Mouse (Mus musculus) stomach, postnatal 0 days (tissue): ENCODE measurements around the gene Nrip3. TPM values are rescaled to one million over a fixed set of nuclear protein-coding genes. Genes with fewer than 3 reads are reported as not detected.

Experiments used
- ATAC-seq: fragments of 200-750 bp; cut with Nextera tagmentation; 2 replicates; pipeline ENCODE4 v1.8.0; 2017; ENCODE audit not compliant: low FRiP score, low TSS enrichment
- DNase-seq: peaks from one replicate; pipeline ENCODE4 v3.0.0-alpha.2; 2016; ENCODE audit warnings: low spot score
- H3K27ac ChIP-seq: fragments of 300-500 bp; sonication (generic); replicated peaks from 2 replicates; pipeline ENCODE4 v1.5.1; 2014; ENCODE audit warnings: mild to moderate bottlenecking, control low read depth
- H3K27me3 ChIP-seq: fragments of 300-500 bp; sonication (generic); 2 replicates; pipeline ENCODE4 v1.6.1; 2014; ENCODE audit warnings: low read length; ENCODE audit not compliant: control insufficient read depth, insufficient read depth
- H3K36me3 ChIP-seq: fragments of 300-500 bp; sonication (generic); 2 replicates; pipeline ENCODE4 v1.6.1; 2014; ENCODE audit warnings: low read length, mixed read lengths; ENCODE audit not compliant: control insufficient read depth, insufficient read depth
- H3K4me1 ChIP-seq: fragments of 300-500 bp; sonication (generic); replicated peaks from 2 replicates; pipeline ENCODE4 v1.6.1; 2014; ENCODE audit warnings: antibody characterized with exemption; ENCODE audit not compliant: control insufficient read depth, insufficient read depth
- H3K4me2 ChIP-seq: fragments of 300-500 bp; sonication (generic); replicated peaks from 2 replicates; pipeline ENCODE4 v1.6.1; 2014; ENCODE audit warnings: low read depth, mild to moderate bottlenecking, control low read depth, moderate library complexity
- H3K4me3 ChIP-seq: fragments of 300-500 bp; sonication (generic); 2 replicates; pipeline ENCODE4 v1.5.1; 2014; ENCODE audit warnings: low read depth, low read length, control low read depth
- H3K9ac ChIP-seq: fragments of 300-500 bp; sonication (generic); 2 replicates; pipeline ENCODE4 v1.6.1; 2014; ENCODE audit warnings: mild to moderate bottlenecking, low read length, control low read depth, mixed read lengths
- H3K9me3 ChIP-seq: fragments of 300-500 bp; sonication (generic); 2 replicates; pipeline ENCODE4 v1.6.1; 2016; ENCODE audit warnings: low read length; ENCODE audit not compliant: control insufficient read depth
- CTCF ChIP-seq: IDR thresholded peaks from 2 replicates; pipeline ENCODE4 v1.5.1; 2016; ENCODE audit warnings: antibody characterized with exemption, low read depth, mild to moderate bottlenecking, moderate library complexity
- EP300 ChIP-seq: optimal IDR thresholded peaks from 2 replicates; pipeline ENCODE3; 2016; ENCODE audit warnings: antibody characterized with exemption
- WGBS: fragments of 180-500 bp; shearing (Covaris S2); extraction: QIAGEN DNeasy Blood & Tissue Kit; methylation state at CpG from one replicate; pipeline ENCODE4 v1.1.7; 2014; 5-methylcytosine and 5-hydroxymethylcytosine counted together
- polyA plus RNA-seq: library from polyadenylated mRNA; unstranded; fragments of >200 nt; fragmentation: Nextera tagmentation; extraction: Ambion mirVana; gene quantifications from 2 replicates; pipeline ENCODE4 v1.2.1, GENCODE M21; 2015

The Nrip3 gene
- polyA plus RNA-seq, 1 experiment from 2014 or later: 0.63 TPM

- Histone ChIP-seq H3K4me3 (no peak overlapping the region), H3K4me2 (no peak overlapping the region), H3K36me3 (peaks cover 16% of the 10 kb centered on the region; the same call in 1 of the 2 replicates), H3K9ac (no peak overlapping the region), H3K27ac (0 out of 2 replicates have a peak overlapping the region, but pooled peaks have one; percentile 26), H3K9me3 (no peaks in the 10 kb centered on the region), H3K4me1 (no peaks in the 10 kb centered on the region), H3K27me3 (no peaks in the 10 kb centered on the region)
- ATAC-seq (no peak), DNase-seq (no peak)
- TF ChIP-seq CTCF (no peak), EP300 (no peak)
- 83% methylated on average over 4 of the region's 4 CpGs for WGBS
Measured at GRCm38 (mm10) chr7:109741703-109742102, 40.1 kb downstream of the Nrip3 start.

- Histone ChIP-seq H3K27ac (peak overlapping the region; percentile 40; the same call in 1 of the 2 replicates), H3K27me3 (no peaks in the 10 kb centered on the region), H3K9ac (no peak overlapping the region), H3K4me3 (no peak overlapping the region), H3K36me3 (peaks cover 16% of the 10 kb centered on the region), H3K4me2 (no peak overlapping the region), H3K9me3 (no peaks in the 10 kb centered on the region), H3K4me1 (no peaks in the 10 kb centered on the region)
- no peak for ATAC-seq
- DNase-seq: no peak
- WGBS: 88% methylated on average over 1 of the region's 1 CpGs
- TF ChIP-seq EP300 (no peak), CTCF (no peak)
Measured at GRCm38 (mm10) chr7:109741060-109741459, 40.8 kb downstream of the Nrip3 start.

GRCm38 (mm10) chr7:109739822-109740370 is 41.9 kb downstream of the Nrip3 start:
- H3K9ac ChIP-seq: no peak overlapping the region
- H3K4me1 ChIP-seq: no peaks in the 10 kb centered on the region
- H3K4me3 ChIP-seq: no peak overlapping the region
- ATAC-seq (peak; percentile 92), DNase-seq (no peak)
- no peaks in the 10 kb centered on the region for H3K27me3 ChIP-seq
- peak overlapping the region; percentile 76 for H3K27ac ChIP-seq
- H3K9me3 ChIP-seq: no peaks in the 10 kb centered on the region
- no peak overlapping the region for H3K4me2 ChIP-seq
- H3K36me3 ChIP-seq: peaks cover 16% of the 10 kb centered on the region
- no peak for TF ChIP-seq EP300
- 35% methylated on average over 5 of the region's 5 CpGs for WGBS

GRCm38 (mm10) chr7:109734806-109735205 is 47.0 kb downstream of the Nrip3 start:
- no peak overlapping the region for H3K9ac ChIP-seq
- H3K27me3 ChIP-seq: no peaks in the 10 kb centered on the region
- no peak overlapping the region for H3K4me2 ChIP-seq
- ATAC-seq (no peak), DNase-seq (no peak)
- H3K36me3 ChIP-seq: peaks cover 8% of the 10 kb centered on the region
- H3K4me1 ChIP-seq: no peaks in the 10 kb centered on the region
- H3K9me3 ChIP-seq: no peaks in the 10 kb centered on the region
- H3K27ac ChIP-seq: no peak overlapping the region
- TF ChIP-seq EP300 (no peak), CTCF (no peak)
- no peak overlapping the region for H3K4me3 ChIP-seq
- WGBS: 60% methylated on average over 4 of the region's 4 CpGs

- no peak within 1 kb of the TSS for H3K9ac ChIP-seq
- TF ChIP-seq CTCF (no peak), EP300 (no peak)
- WGBS: 73% methylated on average over 5 of the region's 5 CpGs
- no peaks in the 10 kb centered on the region for H3K27me3 ChIP-seq
- H3K4me2 ChIP-seq: no peak within 1 kb of the TSS
- no peak within 1 kb of the TSS for H3K27ac ChIP-seq
- DNase-seq (no peak), ATAC-seq (no peak)
- H3K9me3 ChIP-seq: no peaks in the 10 kb centered on the region
- no peaks in the 10 kb centered on the region for H3K4me1 ChIP-seq
- peaks cover 5% of the 10 kb centered on the region for H3K36me3 ChIP-seq
- H3K4me3 ChIP-seq: no peak within 1 kb of the TSS
Measured at GRCm38 (mm10) chr7:109731626-109732025, 50.2 kb downstream of the Nrip3 start, which contains the start of gene Ascl3. Gene Ascl3, minus strand, starts transcription at chr7:109731726.

GRCm38 (mm10) chr7:109723697-109724096 is 58.1 kb downstream of the Nrip3 start, which contains the start of gene BC051019:
Gene BC051019, minus strand, starts transcription at chr7:109723850.
- H3K36me3 ChIP-seq: no peaks in the 10 kb centered on the region
- H3K9me3 ChIP-seq: no peaks in the 10 kb centered on the region
- no peak for TF ChIP-seq EP300
- no peak for TF ChIP-seq CTCF
- no peak within 1 kb of the TSS for H3K27ac ChIP-seq
- WGBS: 92% methylated on average over 5 of the region's 5 CpGs
- H3K4me3 ChIP-seq: no peak within 1 kb of the TSS
- DNase-seq: peak; percentile 42
- H3K4me2 ChIP-seq: 0 out of 2 replicates have a peak within 1 kb of the TSS, but pooled peaks have one; percentile 5
- no peaks in the 10 kb centered on the region for H3K27me3 ChIP-seq
- no peaks in the 10 kb centered on the region for H3K4me1 ChIP-seq
- ATAC-seq: peak; percentile 56; the same call in 1 of the 2 replicates
- no peak within 1 kb of the TSS for H3K9ac ChIP-seq
